Mouse (Mus musculus) lung, adult 18-20 months (tissue): ENCODE results near the gene Cd244a.

Experiments used
- DNase-seq, 2 experiments: peaks; one replicate each; pipeline ENCODE4 v3.0.0; 2022; ENCODE audit warnings: mixed read lengths in 2 of 2

Cd244a gene

DNA sequence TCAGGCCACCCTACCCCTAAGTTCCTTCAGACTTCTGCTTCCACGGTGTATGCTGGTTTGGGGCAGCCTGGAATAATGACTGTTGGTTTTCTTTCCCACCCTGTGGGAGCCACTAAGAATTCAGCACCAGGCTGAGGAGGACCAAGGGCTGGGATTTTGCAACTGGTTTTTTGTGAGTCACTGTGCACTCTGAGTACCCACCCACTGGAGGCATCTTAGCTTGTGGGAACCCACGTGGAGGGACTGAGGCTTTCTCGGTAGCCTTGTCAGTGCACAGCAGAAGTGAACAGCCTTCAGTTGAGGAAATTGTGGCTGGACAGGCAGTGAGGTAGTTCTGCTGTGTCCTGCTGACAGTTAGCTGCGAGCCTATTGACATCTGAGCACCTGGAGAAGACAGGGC lies at the start of gene Cd244a:
Cd244a (plus strand) TSS at position 296 of the 400 bp plus-strand sequence.
- DNase-seq, result peak; percentile 37 to 40

GRCm38 (mm10) chr1:171513234-171513633 lies 45.8 kb upstream of the Cd244a start:
- no peak for DNase-seq

DNA sequence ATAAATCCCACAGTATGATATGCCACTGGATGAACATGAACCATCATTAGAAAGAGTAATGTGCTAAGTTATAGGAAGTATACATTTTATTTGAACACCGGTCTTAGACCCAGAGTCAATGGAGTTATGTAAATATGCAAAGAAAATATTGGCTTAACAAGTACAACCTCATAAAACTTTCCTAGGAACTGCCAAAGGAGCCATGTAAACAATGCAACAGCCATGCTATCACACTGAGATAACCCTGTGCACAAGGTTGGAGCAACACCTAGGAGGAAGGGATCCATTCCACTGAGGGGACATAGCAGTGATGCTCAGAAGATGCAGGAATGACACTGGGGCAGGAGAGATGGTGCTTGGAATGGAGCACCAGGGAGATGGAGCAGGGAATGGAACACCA lies 45.2 kb upstream of the Cd244a start:
- DNase-seq, result no peak

GRCm38 (mm10) chr1:171515039-171515438 lies 44.0 kb upstream of the Cd244a start:
- no peak for DNase-seq

DNA sequence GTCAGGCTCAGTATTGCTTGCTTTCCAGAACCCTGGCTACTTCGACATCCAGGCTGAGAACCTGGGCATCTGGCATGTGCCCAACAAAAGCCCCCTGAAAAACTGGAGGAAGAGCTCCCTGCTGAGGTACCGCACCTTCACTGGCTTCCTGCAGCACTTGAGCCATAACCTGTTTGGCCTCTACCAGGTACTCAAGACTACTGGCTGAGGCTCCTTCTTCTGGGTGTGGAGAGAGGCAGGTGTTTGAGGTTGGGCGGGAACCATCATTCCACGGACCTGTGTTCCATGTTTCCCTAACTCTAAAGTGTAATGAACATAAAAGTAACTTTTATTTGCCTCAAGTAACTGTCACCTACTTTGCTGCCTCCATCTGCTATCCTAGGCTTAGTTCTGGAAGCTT lies 43.4 kb upstream of the Cd244a start:
- DNase-seq, result no peak

DNA sequence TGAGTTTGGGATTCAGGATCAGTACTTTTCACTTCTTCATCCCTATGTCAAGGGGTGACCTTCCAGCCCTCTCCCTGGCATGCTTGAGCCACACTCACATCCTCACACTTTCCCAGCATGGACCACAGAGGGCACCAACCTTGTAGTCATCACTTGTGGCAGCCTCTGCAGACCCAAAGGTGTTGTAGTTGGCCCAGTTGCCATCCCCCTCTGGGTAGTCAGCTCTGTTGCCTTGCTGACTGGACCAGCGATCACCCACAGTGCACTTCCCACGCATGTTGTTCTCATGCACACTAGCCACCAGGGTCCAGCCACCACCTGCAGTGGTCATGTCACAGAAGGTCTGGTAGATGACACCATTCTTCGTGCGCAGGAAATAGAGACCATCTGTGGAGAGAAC lies 27.6 kb upstream of the Cd244a start:
- no peak for DNase-seq

- DNase-seq, result no peak
These were observed 26.2 kb upstream of the Cd244a start for GRCm38 (mm10) chr1:171532830-171533229.

GRCm38 (mm10) chr1:171534557-171534956 lies 24.4 kb upstream of the Cd244a start:
- DNase-seq, result no peak

GRCm38 (mm10) chr1:171535194-171535593 lies 23.8 kb upstream of the Cd244a start, which contains the start of gene Itln1:
Itln1 (minus strand) TSS chr1:171535294.
- no peak for DNase-seq

GRCm38 (mm10) chr1:171540694-171541093 lies 18.3 kb upstream of the Cd244a start:
- DNase-seq, result no peak

DNA sequence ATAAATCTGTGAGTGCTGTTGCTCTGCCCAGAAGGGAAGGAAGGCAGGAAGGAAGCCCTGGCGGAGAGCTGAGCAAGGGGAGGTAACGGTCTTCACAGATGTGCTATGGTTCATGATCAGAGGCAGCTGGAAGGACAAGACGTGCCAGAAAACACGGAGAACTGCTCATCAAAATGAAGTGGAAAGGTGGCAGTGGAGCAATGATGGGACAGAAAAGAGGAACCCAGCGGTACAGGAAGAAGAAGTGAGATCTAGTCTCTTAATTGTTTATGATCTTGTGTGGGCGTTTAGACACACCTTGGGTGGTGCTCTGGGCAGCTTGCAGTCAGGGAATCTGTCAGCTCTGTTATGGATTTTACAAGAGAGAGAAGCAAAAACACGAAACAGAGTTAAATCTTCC lies 7.7 kb upstream of the Cd244a start:
- no peak for DNase-seq

DNA sequence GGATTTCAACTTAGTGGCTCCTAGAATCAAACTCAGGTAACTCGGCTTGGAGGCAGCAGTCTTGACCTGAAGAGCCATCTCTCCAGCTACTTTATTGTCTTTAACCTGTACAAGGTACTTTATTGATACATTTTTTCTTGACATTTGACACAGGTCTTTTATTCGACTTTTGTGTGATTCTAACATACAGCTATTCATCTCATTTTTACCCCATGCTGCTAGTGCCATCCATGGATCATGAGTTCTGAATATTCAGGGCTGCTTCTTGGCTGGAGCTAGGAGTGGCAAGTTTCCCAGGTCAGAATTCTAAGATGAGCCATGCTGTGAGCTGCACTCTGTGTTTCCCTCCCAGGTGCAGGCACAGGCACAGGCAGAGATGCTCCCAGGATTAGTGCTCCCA lies 6.8 kb upstream of the Cd244a start:
- DNase-seq, result no peak

DNA sequence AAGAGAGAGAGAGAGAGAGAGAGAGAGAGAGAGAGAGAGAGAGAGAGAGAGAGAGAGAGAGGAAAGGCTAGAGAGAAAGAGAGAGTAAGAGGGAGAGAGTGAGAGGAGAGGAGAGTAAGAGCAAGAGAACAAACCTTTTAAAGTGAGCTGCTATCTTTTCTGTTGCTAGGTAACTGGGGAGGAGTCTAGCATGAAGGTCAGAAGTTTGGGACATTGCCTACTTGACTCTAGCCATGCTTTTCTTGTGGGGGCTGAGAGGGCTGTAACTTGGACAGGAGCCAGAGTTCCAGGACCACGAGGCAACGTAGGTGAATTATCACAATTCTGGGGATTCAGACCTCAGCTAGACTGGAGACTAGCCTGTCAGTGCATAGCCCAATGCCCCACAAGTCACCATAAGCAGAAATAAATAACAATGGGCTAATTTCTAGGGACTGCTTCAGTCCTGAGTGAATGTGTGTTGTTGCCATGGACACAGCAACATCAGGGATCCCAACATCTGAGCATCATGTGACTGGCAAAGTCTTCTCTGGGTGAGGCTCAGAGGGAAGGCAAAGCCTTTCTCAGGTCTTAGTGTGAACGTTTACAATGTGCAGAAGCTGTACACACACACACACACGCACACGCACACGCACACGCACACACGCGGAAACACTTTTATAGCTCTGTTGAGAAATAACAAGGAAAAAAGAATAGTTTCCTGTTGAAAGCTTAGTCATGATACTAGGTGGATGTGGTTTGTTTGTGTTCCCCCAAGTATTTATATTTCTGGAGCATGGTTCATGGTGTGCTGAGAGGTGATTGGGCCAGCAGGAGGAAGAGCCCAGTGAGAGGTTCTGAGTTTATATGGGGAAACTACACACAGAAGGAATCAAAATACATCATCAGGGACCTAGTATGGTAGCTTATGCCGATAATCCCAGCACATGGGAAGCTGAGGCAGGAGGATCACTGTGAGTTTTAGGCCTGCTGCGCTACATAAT lies 5.3 kb upstream of the Cd244a start:
- DNase-seq, result no peak

GRCm38 (mm10) chr1:171556366-171556765 lies 2.6 kb upstream of the Cd244a start:
- no peak for DNase-seq

DNA sequence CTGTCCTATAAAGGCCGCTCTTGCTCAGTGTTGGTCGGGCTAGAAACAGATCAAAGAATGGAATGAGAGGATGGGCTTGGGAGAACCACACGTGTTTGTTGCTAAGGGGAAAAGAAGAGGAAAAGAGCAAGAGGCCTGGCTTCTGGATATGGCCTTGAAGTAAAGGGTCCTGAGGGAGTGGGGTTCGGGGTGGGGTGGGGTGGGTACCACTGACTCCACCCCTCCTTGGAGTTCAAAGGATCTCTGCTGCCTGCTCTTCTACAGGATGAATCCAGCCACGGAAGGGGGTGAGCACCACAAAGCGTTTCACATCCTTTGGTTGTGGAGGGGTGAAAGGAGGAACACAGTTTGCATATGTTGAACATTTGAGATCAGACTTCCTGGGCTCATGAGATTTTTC lies 586 bp upstream of the Cd244a start:
- DNase-seq, result no peak

DNA sequence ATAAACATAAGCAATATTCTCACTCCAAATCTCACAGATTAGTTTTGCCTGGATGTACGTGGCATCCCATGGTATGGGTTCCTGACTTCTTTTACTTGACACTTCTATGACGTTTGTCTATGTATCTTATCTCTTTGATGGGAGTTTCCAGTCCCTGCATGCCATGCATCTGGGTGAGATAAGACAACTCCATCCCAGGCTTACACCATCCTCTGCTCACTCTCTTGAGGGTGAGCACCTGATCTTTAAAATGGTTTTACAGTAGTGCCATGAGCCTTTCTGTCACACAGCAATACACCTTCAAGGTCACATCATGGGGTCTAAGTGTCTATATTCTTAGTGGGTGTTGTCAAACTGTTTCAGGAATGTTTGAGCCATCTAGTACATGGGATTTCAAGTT lies 1.3 kb downstream of the Cd244a start:
- no peak for DNase-seq

DNA sequence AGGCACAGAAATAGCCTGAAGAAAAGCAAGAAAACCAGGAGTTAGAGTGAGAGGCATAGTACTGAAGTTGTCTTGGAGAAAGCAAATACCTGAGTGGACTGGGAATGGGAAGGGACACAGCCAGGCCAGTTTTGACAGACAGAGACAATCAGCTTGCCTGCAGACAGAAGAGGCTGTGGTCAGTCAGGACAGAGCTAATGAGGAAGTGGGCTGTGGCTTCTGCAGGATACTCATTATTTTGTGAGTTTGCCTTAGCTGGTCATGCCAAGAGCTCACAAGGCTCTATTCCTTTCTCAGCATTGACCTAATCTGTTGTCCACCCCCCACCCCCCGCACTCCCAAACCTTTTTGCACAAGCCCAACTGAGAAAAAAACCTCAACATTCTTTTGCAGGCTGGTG lies 2.2 kb downstream of the Cd244a start:
- no peak for DNase-seq

GRCm38 (mm10) chr1:171561639-171562225 lies 2.7 kb downstream of the Cd244a start:
- DNase-seq, result no peak

DNA sequence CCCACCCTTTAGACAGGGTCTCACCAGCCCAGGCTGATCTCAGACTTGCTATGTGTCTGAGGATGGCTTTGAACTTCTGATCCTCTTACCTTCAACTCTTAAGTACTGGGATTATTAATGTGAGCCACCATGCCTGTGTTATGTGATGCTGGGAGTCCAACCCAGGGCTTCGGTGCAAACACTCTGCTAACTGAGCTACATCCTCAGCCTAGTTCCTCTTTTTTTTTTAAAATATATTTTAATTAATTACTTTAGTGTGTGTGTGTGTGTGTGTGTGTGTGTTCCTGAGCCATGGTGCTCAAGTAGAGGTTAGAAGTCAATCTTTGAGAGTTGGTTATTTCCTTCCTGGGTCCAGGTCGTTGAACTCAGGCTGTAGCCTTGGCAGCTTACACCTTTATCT lies 4.0 kb downstream of the Cd244a start:
- DNase-seq, result no peak

DNA sequence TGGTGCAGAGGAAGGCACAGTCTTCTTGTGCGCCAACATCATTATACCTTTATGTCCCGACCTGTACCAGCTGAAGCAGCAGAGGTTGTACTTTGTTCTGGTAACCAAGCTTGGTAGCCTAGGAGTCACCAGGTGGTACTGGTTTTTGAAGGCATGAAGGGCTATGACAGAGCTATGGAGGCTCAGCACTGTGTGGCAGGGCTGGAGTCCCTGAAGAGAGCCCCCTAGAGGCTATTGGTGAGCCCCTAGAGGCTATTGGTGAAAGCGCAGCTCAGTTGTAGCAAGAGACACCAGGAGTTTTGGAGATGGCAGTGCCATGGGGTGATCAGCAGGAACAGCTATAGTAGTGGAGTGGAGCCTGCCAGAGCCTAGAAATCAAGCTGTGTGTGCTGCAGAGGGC lies 5.3 kb downstream of the Cd244a start:
- DNase-seq, result peak in 1 of 2 experiments; percentile 20

- no peak for DNase-seq
These were observed 6.9 kb downstream of the Cd244a start for GRCm38 (mm10) chr1:171565888-171566287.

DNA sequence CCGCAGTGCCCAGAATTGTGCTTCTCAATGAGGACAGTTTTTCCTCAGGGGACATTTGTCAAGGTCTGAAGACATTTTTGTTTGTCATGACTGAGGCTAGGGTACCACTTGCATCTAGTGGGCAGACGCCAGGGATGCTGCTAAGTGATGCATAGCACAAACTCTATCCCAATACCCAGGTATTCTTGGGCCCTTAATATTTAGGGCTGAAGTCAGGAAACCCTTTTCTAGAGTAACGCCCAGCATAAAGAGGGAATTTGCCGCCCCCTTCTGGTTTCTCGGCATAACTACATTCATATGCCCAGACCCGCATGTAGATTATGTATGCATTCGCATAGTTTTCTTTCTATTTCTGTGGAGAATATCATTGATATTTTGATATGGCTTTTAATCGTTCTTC lies 7.8 kb downstream of the Cd244a start:
- DNase-seq, result peak; percentile 28 to 37

DNA sequence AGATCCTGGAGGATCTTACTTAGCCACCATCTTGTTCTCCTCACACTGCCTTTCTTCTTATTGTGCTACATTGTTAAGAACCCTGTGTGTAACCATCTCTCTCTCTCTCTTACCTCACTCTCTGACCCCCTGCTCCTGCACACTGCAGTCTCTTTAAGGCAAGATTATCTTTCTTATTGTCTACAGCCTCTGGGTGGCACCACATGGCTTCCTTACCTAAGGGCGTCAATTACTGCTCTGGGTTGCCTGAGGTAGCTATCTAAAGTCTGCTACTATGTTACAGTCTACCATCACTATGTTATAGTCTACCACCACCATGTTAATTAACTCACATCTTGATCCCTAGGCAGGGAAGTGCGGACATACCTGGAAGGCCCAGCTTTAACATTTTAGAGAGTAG lies 9.4 kb downstream of the Cd244a start:
- no peak for DNase-seq

GRCm38 (mm10) chr1:171577168-171577567 lies 18.2 kb downstream of the Cd244a start:
- no peak for DNase-seq
